In genomic region chr7:18909797-18910196, GRCm38 (mm10) we compare ENCODE assay signal across 8 mouse cellular contexts. TPM values are rescaled to one million over a fixed set of nuclear protein-coding genes. Genes with fewer than 3 reads are reported as not detected.
DNase-seq lines count a peak whose midpoint lies in the region; ATAC-seq lines count a peak whose summit lies in the region.

No protein-coding gene starts in this region.

- intact Hi-C loops in gastrocnemius, postnatal 36 days (cut with DNase I): loop anchor here (5.0 kb wide), 1 partner anchor 83 kb away; the partner anchor contains the start of gene Mypop

- H3K27ac ChIP-seq in kidney, embryonic 15.5 days: no peak overlapping the region
- H3K27ac ChIP-seq in hindbrain, embryonic 15.5 days (replicated peaks): no peak overlapping the region
- no peak overlapping the region for H3K27ac ChIP-seq in midbrain, embryonic 14.5 days (replicated peaks; ENCODE audit: low read depth, low read length)

- 5% methylated on average over 17 of the region's 17 CpGs for WGBS in kidney, embryonic 15.5 days
- 7% methylated on average over 17 of the region's 17 CpGs for WGBS in hindbrain, embryonic 15.5 days
- 6% methylated on average over 17 of the region's 17 CpGs for WGBS in midbrain, embryonic 14.5 days

- H3K4me2 ChIP-seq in kidney, embryonic 15.5 days: peak overlapping the region; percentile 67
- H3K4me2 ChIP-seq in hindbrain, embryonic 15.5 days: peak overlapping the region; percentile 74
- peak overlapping the region; percentile 77 for H3K4me2 ChIP-seq in midbrain, embryonic 14.5 days (ENCODE audit: low read length)

- H3K4me1 ChIP-seq in kidney, embryonic 15.5 days: peaks cover 20% of the 10 kb centered on the region
- H3K4me1 ChIP-seq in hindbrain, embryonic 15.5 days (replicated peaks): peaks cover 20% of the 10 kb centered on the region
- H3K4me1 ChIP-seq in midbrain, embryonic 14.5 days (ENCODE audit: control insufficient read depth, insufficient read depth, low read length): peaks cover 8% of the 10 kb centered on the region

- peak overlapping the region; percentile 82 for H3K4me3 ChIP-seq in kidney, embryonic 15.5 days (replicated peaks)
- H3K4me3 ChIP-seq in hindbrain, embryonic 15.5 days: peak overlapping the region; percentile 70
- peak overlapping the region; percentile 57 for H3K4me3 ChIP-seq in midbrain, embryonic 14.5 days (replicated peaks; ENCODE audit: low read depth, low read length)

- no peaks in the 10 kb centered on the region for H3K27me3 ChIP-seq in kidney, embryonic 15.5 days
- no peaks in the 10 kb centered on the region for H3K27me3 ChIP-seq in hindbrain, embryonic 15.5 days
- H3K27me3 ChIP-seq in midbrain, embryonic 14.5 days (ENCODE audit: control insufficient read depth, insufficient read depth, low read length): no peaks in the 10 kb centered on the region

- peaks cover 9% of the 10 kb centered on the region; the same call in 1 of the 2 replicates for H3K36me3 ChIP-seq in kidney, embryonic 15.5 days
- H3K36me3 ChIP-seq in hindbrain, embryonic 15.5 days: no peaks in the 10 kb centered on the region
- H3K36me3 ChIP-seq in midbrain, embryonic 14.5 days (ENCODE audit: control insufficient read depth, insufficient read depth, low read length): 0 out of 2 replicates have a peak, but pooled peaks cover 3% of the 10 kb centered on the region

- H3K9me3 ChIP-seq in kidney, embryonic 15.5 days (replicated peaks): no peaks in the 10 kb centered on the region
- no peaks in the 10 kb centered on the region for H3K9me3 ChIP-seq in hindbrain, embryonic 15.5 days
- no peaks in the 10 kb centered on the region for H3K9me3 ChIP-seq in midbrain, embryonic 14.5 days (ENCODE audit: control insufficient read depth, low read length)

- DNase-seq in kidney, adult 18-20 months: no peak
- peak; percentile 21 for DNase-seq in c-Kit-positive CD71-positive TER-119-negative erythroid progenitor cells, embryonic 14.5 days (ENCODE audit: low read depth)
- no peak for DNase-seq in midbrain, embryonic 14.5 days
- no peak for DNase-seq in ovary, adult 18-20 months (ENCODE audit: low spot score)
- DNase-seq in gastrocnemius, postnatal 36 days: no peak
- no peak for DNase-seq in right cerebral cortex, postnatal 4 days

- H3K9ac ChIP-seq in kidney, embryonic 15.5 days: peak overlapping the region; percentile 68
- peak overlapping the region; percentile 39 for H3K9ac ChIP-seq in hindbrain, embryonic 15.5 days
- peak overlapping the region; percentile 39; the same call in 1 of the 2 replicates for H3K9ac ChIP-seq in midbrain, embryonic 14.5 days (replicated peaks; ENCODE audit: low read length)

- ATAC-seq in kidney, embryonic 15.5 days (replicated peaks; ENCODE audit: low FRiP score): peak; percentile 15
- peak; percentile 27; the same call in 1 of the 2 replicates for ATAC-seq in hindbrain, embryonic 15.5 days (ENCODE audit: low FRiP score, low read depth)
- peak; percentile 24 for ATAC-seq in midbrain, embryonic 14.5 days (ENCODE audit: low FRiP score, low TSS enrichment)

RNA-seq across cellular contexts. Expression of gene Ccdc61, which starts 0.4 kb away (rescaled TPM):
- 27.7 and 28.9 TPM in 2 replicates for polyA plus RNA-seq in kidney, embryonic 15.5 days (2015; fragmentation: Nextera tagmentation; extraction: Ambion mirVana)
- polyA plus RNA-seq in hindbrain, embryonic 15.5 days (2015; fragmentation: Nextera tagmentation; extraction: Ambion mirVana): 29.7 and 30.6 TPM in 2 replicates
- 16.1 and 18.5 TPM in 2 replicates for polyA plus RNA-seq in midbrain, embryonic 14.5 days (2014; fragmentation: Nextera tagmentation; extraction: Ambion mirVana)
- 1 to 10 TPM; 5.2 to 6.1 TPM for total RNA-seq in gastrocnemius, postnatal 36 days (2021)

RNA-seq across cellular contexts. Expression of gene Nova2, which starts 15.9 kb away (rescaled TPM):
- 0.67 and 0.93 TPM in 2 replicates for polyA plus RNA-seq in kidney, embryonic 15.5 days (2015; fragmentation: Nextera tagmentation; extraction: Ambion mirVana)
- polyA plus RNA-seq in hindbrain, embryonic 15.5 days (2015; fragmentation: Nextera tagmentation; extraction: Ambion mirVana): 12.5 and 13.0 TPM in 2 replicates
- polyA plus RNA-seq in midbrain, embryonic 14.5 days (2014; fragmentation: Nextera tagmentation; extraction: Ambion mirVana): 18.6 and 20.7 TPM in 2 replicates
- total RNA-seq in gastrocnemius, postnatal 36 days (2021): 1 to 10 TPM; 1.7 to 1.8 TPM

RNA-seq across cellular contexts. Expression of gene Pglyrp1, which starts 38.7 kb away (rescaled TPM):
- polyA plus RNA-seq in kidney, embryonic 15.5 days (2015; fragmentation: Nextera tagmentation; extraction: Ambion mirVana): 2.3 and 4.8 TPM in 2 replicates
- 22.9 and 25.9 TPM in 2 replicates for polyA plus RNA-seq in hindbrain, embryonic 15.5 days (2015; fragmentation: Nextera tagmentation; extraction: Ambion mirVana)
- polyA plus RNA-seq in midbrain, embryonic 14.5 days (2014; fragmentation: Nextera tagmentation; extraction: Ambion mirVana): 18.9 and 20.7 TPM in 2 replicates
- total RNA-seq in gastrocnemius, postnatal 36 days (2021): 1 to 10 TPM in 1 of 2 experiments, under 1 TPM in 1; 0.99 to 1.3 TPM
